Mouse (Mus musculus) erythroblast, embryonic 14.5 days (primary cell): ENCODE measurements around the gene Gp9. TPM values are rescaled to one million over a fixed set of nuclear protein-coding genes. Genes with fewer than 3 reads are reported as not detected.

ENCODE experiments used
- H3K27me3 ChIP-seq: 2 replicates; pipeline ENCODE4 v1.6.1; 2012; ENCODE audit warnings: inconsistent platforms; ENCODE audit not compliant: control insufficient read depth
- H3K36me3 ChIP-seq: 2 replicates; pipeline ENCODE4 v1.6.1; 2012; ENCODE audit warnings: mild to moderate bottlenecking, inconsistent platforms; ENCODE audit not compliant: control insufficient read depth
- H3K4me1 ChIP-seq: 2 replicates; pipeline ENCODE4 v1.6.1; 2012; ENCODE audit warnings: inconsistent platforms; ENCODE audit not compliant: control insufficient read depth
- H3K4me3 ChIP-seq: replicated peaks from 2 replicates; pipeline ENCODE3; 2012; ENCODE audit warnings: moderate library complexity, mild to moderate bottlenecking, inconsistent platforms
- H3K9me3 ChIP-seq: 2 replicates; pipeline ENCODE4 v1.6.1; 2012; ENCODE audit warnings: low read length, inconsistent platforms, mixed read lengths; ENCODE audit not compliant: control insufficient read depth
- GATA1 ChIP-seq: IDR thresholded peaks from 2 replicates; pipeline ENCODE4 v1.6.1; 2012; ENCODE audit warnings: low read length, inconsistent platforms, mixed read lengths
- TAL1 ChIP-seq: IDR thresholded peaks from 3 replicates; pipeline ENCODE4 v1.6.1; 2012; ENCODE audit warnings: low read length, inconsistent platforms, mixed read lengths
- polyA plus RNA-seq: library from polyadenylated mRNA; stranded (reverse); fragments of >175 nt; gene quantifications from 2 replicates; pipeline ENCODE4 v1.2.3, GENCODE M21; 2012

Gp9 gene
- polyA plus RNA-seq, 1 experiment, result 8.1 TPM

DNA sequence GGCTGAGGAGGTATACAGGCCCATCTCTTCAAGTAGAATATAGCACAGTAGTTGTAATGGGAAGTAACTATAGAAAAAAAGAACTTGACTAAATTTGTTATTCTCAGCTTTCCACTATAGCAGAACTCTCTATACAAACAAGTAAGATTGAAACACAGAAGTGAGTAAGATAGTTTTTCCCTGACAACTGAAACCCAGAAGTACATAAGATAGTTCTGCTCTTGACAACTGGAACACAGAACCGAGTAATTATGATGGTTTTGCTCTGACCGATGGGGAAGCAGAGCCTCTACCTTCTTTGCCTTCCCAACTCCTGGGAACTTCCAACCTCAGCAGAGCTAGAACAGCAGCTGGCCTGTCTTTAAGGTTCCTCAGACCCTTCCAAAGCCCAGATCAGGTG lies 31.3 kb downstream of the Gp9 start:
- peaks cover 70% of the 10 kb centered on the region for H3K36me3 ChIP-seq
- peak overlapping the region; percentile 82 for H3K4me3 ChIP-seq
- peaks cover 77% of the 10 kb centered on the region for H3K4me1 ChIP-seq
- TF ChIP-seq TAL1 (no peak), GATA1 (no peak)
- no peaks in the 10 kb centered on the region for H3K27me3 ChIP-seq
- H3K9me3 ChIP-seq, result no peaks in the 10 kb centered on the region

DNA sequence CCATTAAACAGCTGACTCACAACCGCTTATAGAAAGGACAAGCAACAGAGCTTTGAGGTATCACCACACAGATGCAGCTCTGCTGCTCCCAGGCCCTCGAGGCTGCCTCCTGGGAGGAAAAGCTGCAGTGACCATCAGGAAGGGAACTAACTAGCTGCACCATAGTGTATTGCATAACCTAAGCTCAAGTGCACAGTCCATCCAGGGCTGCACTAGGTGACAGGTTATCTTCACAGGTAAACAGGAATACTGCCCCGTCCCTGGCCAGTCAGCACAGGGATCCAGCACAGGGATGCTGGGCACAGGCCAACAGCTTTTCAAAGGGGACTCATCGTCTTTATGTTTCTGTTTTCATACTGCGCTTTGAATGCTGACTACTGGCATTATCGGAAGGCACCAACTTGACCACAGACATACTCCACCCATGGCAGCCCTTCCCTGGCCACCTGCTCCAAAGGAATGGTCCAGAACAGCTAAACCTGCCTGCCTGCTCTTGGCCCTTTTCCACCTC lies 31.8 kb downstream of the Gp9 start:
- peaks cover 74% of the 10 kb centered on the region for H3K4me1 ChIP-seq
- peaks cover 69% of the 10 kb centered on the region for H3K36me3 ChIP-seq
- TF ChIP-seq GATA1, result no peak
- no peaks in the 10 kb centered on the region for H3K9me3 ChIP-seq
- peak overlapping the region; percentile 82 for H3K4me3 ChIP-seq
- no peaks in the 10 kb centered on the region for H3K27me3 ChIP-seq

DNA sequence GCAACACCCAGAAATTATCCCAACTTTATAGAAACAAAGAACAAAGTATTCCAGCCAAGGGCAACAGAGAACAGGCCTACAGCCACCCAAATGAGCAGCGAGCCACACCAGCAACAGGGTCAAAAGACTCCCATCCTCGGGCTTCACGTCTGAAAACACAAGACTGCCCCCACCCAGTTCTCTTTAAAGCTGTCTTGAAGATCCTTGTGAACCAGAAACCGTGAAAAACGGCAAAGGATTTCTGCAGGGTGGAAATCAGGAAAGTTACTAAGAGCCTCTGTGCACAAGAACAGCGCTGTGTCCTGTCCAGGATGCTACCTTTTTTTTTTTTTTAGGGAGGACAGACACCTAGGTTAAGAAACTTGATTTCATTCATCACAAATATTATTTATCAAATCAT lies 32.4 kb downstream of the Gp9 start:
- peaks cover 69% of the 10 kb centered on the region for H3K36me3 ChIP-seq
- H3K4me1 ChIP-seq, result peaks cover 71% of the 10 kb centered on the region
- peak overlapping the region; percentile 82 for H3K4me3 ChIP-seq
- no peaks in the 10 kb centered on the region for H3K9me3 ChIP-seq
- TF ChIP-seq TAL1, result no peak
- no peak for TF ChIP-seq GATA1
- no peaks in the 10 kb centered on the region for H3K27me3 ChIP-seq

DNA sequence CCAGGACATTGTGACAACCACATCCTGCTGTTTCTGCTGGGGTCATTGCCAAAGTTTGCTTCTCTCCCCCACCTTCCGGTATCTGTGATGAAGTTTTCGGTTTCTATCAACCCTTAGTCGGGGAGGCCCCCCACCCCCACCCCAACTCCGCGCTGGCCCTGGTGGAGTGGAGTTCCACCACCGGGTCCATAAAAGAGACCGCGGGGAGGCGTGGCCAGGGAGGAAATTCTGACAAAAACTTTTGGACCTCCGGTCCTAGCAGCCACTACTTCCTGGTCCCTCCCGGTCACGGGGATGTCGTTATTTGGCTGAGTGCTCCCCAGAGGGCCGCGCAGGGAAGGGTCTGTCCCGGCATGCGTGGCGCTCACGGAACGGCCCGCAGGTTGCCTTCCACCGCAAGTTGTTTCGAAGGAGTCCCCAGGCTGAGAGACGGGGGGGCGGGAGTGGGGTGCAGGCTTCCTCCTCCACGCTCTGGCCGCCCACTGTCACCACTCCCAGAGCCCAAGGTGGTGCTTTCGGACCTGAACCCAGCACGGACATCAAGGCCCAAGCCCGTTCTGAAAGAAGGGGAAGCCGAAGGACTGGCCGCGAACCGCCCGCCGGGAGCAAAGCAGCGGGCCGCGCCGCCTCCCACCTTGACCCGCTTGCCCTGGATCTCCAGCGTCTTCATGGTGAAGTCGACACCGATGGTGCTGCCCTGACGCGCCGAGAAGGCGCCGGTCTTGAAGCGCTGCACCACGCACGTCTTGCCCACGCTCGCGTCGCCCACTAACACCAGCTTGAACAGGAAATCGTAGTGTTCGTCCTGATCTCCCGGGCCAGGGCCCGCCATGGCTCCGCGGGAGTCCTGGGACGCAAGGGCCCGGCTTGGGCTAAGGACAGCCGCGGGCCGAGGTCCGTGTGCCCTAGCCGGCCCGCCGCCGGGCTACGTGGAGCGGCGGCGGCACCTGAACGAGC lies 33.1 kb downstream of the Gp9 start:
- Histone ChIP-seq H3K27me3 (no peaks in the 10 kb centered on the region), H3K36me3 (peaks cover 69% of the 10 kb centered on the region), H3K9me3 (no peaks in the 10 kb centered on the region), H3K4me1 (peaks cover 65% of the 10 kb centered on the region), H3K4me3 (peak overlapping the region; percentile 82)
- TF ChIP-seq TAL1 (no peak), GATA1 (no peak)

DNA sequence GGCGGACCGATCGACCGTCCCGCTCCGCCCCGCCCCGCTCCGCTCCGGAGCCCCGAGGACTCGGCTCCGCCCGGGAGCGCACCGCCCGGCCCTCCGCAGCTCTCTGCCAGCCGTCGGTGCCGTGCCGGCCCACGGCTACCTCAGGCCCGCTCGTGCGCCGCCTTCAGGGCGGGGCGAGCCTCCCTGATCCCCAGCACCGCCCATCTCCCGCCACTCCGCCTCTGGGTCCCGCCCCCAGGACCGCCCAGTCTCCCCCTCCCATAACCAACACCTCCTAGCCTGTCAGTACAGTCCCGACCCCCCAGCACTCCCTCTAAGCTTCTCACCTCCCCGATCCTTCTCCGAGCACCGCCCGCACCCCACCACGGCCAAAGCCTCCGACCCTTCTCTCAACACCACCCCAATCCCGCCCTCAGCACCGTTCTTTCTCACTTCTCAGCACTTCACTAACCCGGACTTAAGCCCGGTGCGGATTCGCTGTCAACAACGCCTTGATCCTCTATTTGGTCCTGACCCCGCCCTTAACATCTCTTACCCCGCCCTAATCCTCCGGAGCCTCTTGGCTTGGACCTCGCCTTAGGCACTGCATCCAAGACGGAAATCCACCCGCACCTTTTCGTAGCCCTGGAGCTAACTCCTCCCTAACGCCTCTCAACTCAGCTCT lies 33.9 kb downstream of the Gp9 start, which contains the start of gene Rab43:
Gene Rab43, minus strand, starts transcription at position 490 of the 664 bp plus-strand sequence.
- H3K4me3 ChIP-seq, result peak within 1 kb of the TSS; percentile 82
- H3K4me1 ChIP-seq, result peaks cover 61% of the 10 kb centered on the region
- H3K27me3 ChIP-seq, result no peaks in the 10 kb centered on the region
- H3K36me3 ChIP-seq, result peaks cover 69% of the 10 kb centered on the region
- no peaks in the 10 kb centered on the region for H3K9me3 ChIP-seq
- TF ChIP-seq TAL1 (no peak), GATA1 (no peak)

DNA sequence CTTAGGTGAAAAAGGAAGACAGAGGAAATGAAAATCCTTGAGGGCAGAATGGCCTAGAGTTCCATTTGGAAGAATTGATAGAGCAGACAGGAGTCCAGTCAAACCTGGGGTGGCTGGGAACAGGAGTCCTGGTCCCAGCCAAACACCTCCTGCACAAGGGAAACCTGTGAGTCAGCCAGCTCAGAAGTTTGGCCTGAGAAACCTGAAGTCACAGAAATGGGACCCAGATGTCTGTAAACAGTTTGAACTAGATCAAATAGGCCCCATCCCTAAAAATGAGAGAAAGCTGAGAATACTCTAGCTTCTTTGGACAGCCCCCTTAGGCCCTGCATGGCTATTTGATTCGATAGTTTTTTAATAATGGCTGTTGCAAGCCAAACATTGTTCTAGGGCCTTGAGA lies 34.8 kb downstream of the Gp9 start:
- H3K4me3 ChIP-seq, result peak overlapping the region; percentile 82
- peaks cover 69% of the 10 kb centered on the region for H3K36me3 ChIP-seq
- H3K9me3 ChIP-seq, result no peaks in the 10 kb centered on the region
- H3K27me3 ChIP-seq, result no peaks in the 10 kb centered on the region
- no peak for TF ChIP-seq TAL1
- TF ChIP-seq GATA1, result no peak
- H3K4me1 ChIP-seq, result peaks cover 59% of the 10 kb centered on the region

DNA sequence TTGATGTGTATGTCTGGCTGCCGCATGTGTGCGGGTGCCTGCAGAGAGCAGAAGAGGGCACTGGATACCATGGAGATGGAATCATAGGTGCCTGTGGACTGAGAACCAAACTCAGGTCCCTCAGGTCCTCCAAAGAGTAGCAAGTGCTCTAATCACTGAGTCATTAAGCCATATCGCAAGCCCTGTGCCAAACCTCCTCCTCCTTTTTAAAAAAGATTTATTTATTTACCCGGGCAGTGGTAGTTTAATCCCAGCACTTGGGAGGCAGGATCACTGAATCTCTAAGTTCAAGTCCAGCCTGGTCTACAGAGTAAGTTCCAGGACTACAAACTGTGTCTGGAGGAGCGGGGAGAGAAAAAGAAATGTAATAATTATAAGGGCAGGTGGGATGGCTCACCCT lies 36.6 kb downstream of the Gp9 start:
- TF ChIP-seq TAL1 (no peak), GATA1 (no peak)
- no peaks in the 10 kb centered on the region for H3K9me3 ChIP-seq
- H3K36me3 ChIP-seq, result peaks cover 69% of the 10 kb centered on the region
- H3K27me3 ChIP-seq, result no peaks in the 10 kb centered on the region
- H3K4me1 ChIP-seq, result peaks cover 47% of the 10 kb centered on the region
- no peak overlapping the region for H3K4me3 ChIP-seq

DNA sequence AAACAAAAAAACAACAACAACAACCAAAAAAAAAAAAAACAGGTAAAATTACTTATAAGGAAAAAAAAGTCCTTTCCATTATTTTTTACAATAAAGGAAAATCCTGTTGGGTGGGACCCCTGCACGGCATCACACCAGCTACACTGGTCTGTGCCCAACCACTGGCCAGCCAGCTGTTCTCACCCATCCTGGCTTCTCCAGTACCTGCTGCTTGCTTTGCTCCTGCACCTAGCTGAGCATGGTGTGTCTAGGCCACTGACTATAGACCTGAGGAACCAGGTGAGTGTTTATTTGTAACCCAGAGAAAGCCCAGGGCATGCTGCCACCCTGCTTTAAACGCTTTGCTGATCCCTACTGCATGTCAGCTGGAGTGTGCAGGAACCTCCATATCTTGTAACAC lies 42.5 kb downstream of the Gp9 start:
- TF ChIP-seq GATA1 (no peak), TAL1 (no peak)
- Histone ChIP-seq H3K4me3 (no peak overlapping the region), H3K36me3 (peaks cover 98% of the 10 kb centered on the region), H3K4me1 (peaks cover 20% of the 10 kb centered on the region), H3K27me3 (no peaks in the 10 kb centered on the region), H3K9me3 (no peaks in the 10 kb centered on the region)

Other genes starting within 250 kb of the Gp9 start
- not detected in 2 replicates for gene Arhgap25, start 244.8 kb upstream of the Gp9 start, polyA plus RNA-seq
- 0.37 and 0.68 TPM in 2 replicates for gene Prokr1, start 187.3 kb upstream of the Gp9 start, polyA plus RNA-seq
- gene Aplf, start 105.9 kb upstream of the Gp9 start, polyA plus RNA-seq, result 1.7 TPM in 2 replicates
- gene Efcc1, start 47.2 kb upstream of the Gp9 start, polyA plus RNA-seq, result not detected in 2 replicates
- gene Rab43, start 34.1 kb downstream of the Gp9 start, polyA plus RNA-seq, result 22.8 and 70.9 TPM in 2 replicates
- 1.4 and 1.8 TPM in 2 replicates for gene Gm45140, start 57.7 kb downstream of the Gp9 start, polyA plus RNA-seq
- 2.4 and 2.6 TPM in 2 replicates for gene Isy1, start 60.7 kb downstream of the Gp9 start, polyA plus RNA-seq
- gene Cnbp, start 73.0 kb downstream of the Gp9 start, polyA plus RNA-seq, result 6.3 and 7.3 TPM in 2 replicates
- gene Copg1, start 109.7 kb downstream of the Gp9 start, polyA plus RNA-seq, result 0.85 and 1.3 TPM in 2 replicates
- gene Hmces, start 135.9 kb downstream of the Gp9 start, polyA plus RNA-seq, result 1.1 and 1.4 TPM in 2 replicates
- gene H1fx, start 203.6 kb downstream of the Gp9 start, polyA plus RNA-seq, result 0.44 and 0.46 TPM in 2 replicates